Mouse (Mus musculus) adrenal gland, postnatal 10 days (tissue): ENCODE data around the gene Acat1. TPM values are rescaled to one million over a fixed set of nuclear protein-coding genes. Genes with fewer than 3 reads are reported as not detected.

Experiments used
- DNase-seq: peaks from one replicate; pipeline ENCODE4 v3.0.0; 2021; ENCODE audit warnings: mixed read lengths
- long read RNA-seq, 2 experiments: library from polyadenylated mRNA; stranded (forward); transcript quantifications; one replicate each; pipeline ENCODE4 v2.0.0; 2021
- total RNA-seq, 2 experiments: library from RNA; stranded (reverse); gene quantifications; 2 replicates each; pipeline ENCODE4 v1.2.3; 2021

Acat1 gene
- total RNA-seq = 100 to 1,000 TPM; 371 to 403 TPM
- long read RNA-seq, experiment 1, transcript Acat1-201 (12 exons, 3,405 nt) = major isoform, 744 of 877 reads
- long read RNA-seq, experiment 1, transcript Acat1-203 (2 exons, 500 nt) = minor isoform, 10 of 877 reads
- long read RNA-seq, experiment 1, partial matches to known transcripts = 88 of 877 reads
- long read RNA-seq, experiment 1, other reads (novel, unspliced or antisense) = 35 of 877 reads
- long read RNA-seq, experiment 2, transcript Acat1-201 (12 exons, 3,405 nt) = major isoform, 471 of 532 reads
- long read RNA-seq, experiment 2, partial matches to known transcripts = 30 of 532 reads
- long read RNA-seq, experiment 2, other reads (novel, unspliced or antisense) = 31 of 532 reads

DNA sequence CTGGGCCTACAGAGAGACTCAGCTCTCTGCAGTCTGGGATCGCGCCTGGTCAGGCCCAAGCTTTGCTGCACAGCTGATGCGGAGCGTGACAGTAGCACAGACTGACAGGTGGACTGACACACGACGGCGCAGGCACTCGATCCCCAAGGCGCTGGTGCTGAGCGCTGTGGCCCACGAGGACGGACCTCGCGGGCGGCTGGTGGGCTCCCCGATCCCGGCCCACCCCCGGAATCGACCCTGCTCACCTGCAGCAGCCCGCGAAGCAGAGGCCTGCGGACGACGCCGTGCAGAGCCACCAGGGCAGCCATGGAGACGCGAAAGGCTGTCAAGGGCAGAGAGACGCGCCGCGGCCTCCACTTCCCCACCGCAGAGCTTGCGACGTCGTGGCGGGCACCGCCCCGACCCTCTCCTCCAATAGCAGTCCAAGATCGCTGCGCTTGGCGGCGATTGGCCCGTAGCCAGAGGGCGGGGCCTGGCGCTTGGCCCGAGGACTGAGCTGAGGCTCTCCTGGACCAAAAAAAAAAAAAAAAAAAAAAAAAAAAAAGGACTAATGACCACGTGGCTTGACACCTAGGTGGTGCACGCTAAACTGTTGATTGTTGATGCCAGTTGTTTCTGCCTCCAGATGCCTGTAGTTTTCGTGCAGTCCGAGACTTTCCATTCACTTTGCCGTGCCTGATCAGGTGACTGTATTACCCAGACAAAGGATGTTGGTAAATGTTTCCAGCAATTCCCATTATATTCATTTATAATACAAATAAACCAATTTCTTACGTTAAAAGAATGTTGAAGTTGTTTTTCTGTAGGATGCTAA lies at the start of gene Acat1:
TSS of gene Acat1 (minus strand) at position 415 of the 814 bp plus-strand sequence.
- DNase-seq = peak; percentile 99

DNA sequence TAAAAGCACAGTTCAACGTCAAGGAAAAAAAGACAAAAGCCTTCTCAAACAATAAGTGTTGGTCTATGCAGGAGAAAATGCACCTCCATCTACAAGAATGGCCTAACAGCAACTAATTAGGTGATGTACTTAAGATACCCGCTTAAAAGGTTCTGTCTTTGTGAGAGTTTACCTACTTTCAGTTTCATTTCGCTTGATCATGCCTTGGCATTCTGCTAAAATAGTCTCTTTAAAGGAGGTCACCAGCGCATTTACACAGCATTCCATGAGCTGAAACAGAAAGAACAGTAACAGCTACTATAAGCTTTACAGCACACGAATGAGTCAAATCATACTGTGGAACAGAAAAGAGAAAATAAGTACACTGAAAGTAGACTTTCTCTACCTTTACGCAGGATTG lies 24.6 kb upstream of the Acat1 start:
- DNase-seq = no peak

DNA sequence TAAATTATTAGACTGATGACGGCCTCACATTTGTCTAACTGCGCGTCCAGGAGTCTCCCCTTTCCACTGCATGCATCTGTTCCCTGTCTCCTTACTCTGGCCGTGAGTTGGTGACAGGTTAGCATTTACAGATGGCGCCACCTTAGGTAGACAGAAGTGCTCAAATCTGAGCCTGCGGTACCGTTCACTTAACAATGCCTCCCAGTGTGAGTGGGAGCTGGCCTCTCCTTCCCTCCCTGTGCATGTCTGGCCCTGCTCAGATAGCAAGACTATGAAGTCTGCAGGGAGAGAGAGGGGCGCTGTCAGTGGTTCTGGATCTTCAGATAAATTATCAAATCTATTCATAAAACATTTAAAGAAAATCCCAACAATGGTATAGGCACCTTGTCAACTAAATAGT lies 5.1 kb upstream of the Acat1 start:
- no peak for DNase-seq

DNA sequence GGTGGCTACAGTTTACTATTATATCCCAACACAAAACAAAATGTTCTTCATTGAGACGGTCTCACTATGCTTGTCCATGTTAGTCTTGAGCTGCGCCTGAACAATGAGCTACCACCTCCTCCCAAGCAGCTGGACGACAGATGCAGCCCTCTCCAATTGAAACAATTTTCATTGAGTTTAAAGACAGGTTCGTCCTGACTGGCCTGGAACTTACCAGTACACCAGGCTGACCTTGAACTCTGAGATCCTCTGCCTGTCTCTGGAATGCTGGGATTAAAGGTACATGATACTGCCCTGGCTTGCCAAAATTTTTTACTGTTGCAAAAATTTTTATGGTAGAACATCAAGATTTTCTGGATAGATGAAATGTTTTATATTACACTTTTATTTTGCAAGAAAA lies 4.1 kb upstream of the Acat1 start:
- DNase-seq = no peak

DNA sequence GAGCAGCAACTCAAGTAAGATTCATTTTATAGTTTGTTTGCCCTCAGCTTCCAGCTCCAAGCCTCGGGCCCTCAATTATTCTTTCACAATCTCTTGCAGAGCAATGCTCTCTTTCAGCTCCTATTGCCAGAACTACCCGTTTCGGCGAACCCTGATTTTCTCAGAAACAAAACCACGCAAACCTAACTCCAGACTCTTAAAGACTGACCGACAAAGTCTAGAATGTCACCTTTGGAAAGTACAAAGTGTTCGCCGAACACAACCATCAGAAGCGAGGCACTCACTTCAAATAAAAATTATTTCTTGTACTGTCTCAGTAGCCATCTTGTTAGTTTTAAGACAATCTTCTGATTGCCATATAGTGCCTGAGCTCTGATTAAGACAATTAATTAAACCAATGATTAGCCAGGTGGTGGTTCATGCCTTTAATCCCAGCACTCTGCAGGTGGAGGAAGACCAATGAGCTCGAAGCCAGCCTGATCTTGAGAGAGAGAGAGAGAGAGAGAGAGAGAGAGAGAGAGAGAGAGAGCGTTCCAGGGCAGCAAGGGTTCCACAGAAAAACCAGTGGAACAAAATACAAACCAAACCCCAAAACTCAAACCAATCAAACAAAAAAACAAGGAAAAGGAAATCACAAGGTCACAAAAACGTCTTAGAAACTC lies 745 bp downstream of the Acat1 start:
- DNase-seq = no peak

DNA sequence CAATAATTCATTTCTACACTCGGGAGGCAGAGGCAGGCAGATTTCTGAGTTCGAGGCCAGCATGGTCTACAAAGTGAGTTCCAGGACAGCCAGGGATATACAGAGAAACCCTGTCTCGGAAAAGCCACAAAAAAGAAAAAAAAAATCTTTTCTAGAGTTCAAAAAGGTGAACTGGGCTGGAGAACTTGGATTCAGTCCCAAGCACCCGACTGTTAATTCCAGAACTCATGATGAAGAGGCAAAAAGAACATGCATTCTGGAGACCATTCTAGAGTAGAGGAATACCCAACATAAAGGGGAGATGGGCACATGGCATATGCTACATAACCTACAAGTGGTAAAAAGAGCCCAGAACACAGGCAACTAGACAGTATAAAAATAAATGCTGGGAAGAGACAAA lies 2.4 kb downstream of the Acat1 start:
- DNase-seq = no peak

DNA sequence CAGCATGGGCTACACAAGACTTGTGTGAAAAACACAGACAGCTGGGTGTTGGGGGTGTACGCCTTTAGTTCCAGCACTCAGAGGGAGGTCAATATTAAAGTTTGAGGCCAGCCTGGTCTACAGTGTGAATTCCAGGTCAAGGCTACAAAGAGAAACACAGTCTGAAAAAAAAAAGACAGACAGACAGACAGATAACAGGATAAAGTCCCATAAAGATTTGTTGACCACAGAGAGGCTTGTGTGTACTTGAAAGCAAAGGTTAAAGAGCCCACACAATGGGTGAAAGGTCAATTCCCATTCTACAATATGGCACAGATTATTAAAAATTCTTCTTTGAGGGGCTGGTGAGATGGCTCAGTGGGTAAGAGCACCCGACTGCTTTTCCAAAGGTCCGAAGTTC lies 3.0 kb downstream of the Acat1 start:
- DNase-seq = no peak

DNA sequence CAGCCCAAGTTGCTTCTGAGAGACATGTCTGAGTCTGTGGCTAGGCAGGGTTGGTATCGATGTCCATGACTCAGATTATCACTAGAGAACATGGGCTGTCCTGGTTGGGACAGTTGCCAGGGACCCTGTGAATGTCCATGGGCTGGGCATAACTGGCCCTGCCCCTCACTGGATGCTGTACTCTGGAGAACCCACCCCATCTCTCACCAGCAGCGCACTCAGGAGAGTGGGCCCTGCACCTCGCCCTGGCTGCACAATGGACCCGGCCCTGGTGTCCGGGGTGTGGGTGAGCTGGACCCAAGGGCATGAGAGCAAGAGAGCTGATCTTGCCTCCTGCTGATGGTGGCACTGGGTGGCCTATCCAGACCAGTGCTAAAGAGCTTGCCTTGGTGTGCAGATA lies 5.2 kb downstream of the Acat1 start:
- DNase-seq = no peak

DNA sequence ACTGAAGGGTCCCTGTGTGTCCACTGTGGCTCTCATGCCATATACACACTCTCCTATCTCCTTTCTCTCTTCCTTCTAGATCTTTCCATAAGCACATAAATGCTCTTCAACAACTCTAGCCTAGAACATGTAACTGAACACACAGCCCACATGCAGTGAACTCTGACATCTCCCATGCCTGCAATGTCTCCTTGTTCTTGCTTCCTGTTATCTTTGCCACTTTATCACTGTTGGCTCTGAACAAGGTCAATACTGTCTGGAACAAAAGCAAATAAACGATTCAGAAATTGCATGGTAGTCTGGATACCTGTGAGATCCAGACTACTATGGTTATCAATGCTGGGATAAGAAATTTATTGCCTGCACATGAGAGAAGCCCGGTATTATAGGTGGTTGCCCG lies 6.3 kb downstream of the Acat1 start:
- DNase-seq = no peak

DNA sequence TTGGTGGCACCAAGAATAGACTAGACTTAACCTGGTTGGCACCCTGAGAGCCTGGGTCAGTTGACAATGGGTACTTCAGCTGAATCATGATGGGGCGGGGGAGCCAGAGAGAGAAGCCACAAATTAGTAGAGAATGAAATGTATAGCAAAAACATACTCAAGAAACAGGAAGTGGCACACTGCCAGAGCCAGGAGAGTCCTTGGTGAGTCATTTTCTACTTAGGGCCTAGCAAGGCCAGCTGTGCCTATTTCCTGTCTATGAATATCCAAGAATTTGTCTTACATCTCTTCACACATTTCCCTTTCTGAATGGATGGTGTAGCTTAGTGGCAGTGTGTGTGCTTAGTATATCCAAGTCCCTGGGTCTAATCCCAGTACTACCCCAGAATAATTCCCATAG lies 6.8 kb downstream of the Acat1 start:
- peak; percentile 61 for DNase-seq

DNA sequence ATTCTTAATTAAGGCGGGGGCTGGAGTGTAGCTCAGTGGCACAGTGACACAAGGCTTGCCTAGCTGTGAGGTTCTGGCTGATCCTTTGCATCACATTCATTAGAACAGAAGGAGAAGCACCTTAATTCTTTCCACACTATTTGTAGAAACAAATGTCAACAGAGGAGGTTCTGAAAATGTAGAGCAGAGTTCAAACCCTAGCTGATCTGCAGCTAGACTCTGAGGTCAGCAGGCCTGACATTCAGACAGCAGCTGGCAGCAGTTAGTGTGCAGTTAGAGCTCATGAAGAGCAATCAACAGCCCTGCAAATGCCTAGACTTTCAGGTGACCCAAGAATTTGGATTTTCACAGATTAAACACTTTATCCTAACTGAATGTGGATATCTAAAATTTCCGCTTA lies 8.6 kb downstream of the Acat1 start:
- peak; percentile 20 for DNase-seq

DNA sequence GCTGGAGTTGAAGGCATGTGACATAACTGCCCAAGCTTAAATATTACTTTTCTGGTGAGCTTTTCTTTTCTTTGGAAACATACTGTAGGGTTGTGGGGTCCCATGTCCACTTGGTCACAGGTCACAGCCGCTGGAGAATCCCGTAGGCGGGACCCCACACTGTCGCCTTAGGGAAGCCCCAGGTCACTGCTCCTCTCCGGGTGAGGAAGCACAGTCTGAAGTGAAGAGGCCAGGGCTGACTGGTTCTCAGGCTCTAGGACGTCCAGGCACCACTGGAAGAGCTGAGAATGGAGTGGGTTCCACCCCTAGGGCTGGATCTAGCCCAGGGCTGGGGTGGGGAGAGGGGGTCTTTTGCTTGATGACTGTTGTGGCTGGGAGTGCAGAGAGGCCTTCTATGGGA lies 11.6 kb downstream of the Acat1 start:
- DNase-seq = no peak

DNA sequence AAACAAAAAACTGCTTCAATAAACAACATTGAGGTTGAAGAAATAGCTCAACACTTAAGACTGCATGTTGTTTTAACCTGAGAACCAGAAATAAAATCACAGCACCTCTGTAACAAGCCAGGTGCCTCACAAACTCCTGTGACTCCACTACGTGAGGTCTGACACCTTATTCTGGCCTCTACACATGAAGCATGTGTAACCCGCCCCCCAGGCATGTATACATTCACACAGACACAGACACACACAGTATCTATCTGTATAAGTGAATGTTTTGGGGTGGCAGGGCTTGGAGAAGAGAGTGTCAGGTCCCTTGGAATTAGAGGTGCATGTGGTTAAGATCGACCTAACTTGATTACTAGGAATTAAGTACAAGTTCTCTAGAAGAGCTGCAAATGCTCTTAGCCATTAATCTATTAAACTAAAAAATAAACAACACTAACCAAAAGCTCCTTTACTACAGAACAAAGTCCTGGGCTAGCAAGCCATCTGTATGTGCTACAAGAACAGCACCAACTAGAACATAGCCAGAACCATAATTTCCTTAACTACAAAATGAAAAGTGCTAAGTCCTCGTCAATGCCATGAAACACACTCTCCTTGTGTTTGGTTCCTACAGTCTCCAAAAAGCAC lies 13.1 kb downstream of the Acat1 start:
- DNase-seq = no peak

DNA sequence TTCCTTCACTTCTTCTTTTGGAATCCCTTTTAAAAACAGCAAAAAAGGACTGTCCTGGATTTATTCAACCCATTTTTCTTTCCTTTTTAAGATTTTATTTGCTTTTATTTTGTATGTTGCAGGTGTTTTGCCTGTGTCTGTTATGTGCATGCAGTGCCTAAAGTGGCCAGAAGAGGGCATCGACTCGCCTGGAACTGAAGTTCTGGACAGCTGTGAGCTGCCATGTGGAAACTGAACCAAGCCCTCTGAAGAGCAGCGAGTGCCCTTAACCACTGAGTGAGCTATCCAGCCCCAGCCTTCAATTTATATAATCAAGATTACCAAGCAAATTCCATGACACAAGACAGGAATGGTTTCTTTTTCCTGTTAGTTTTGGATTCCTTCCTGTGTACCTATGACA lies 15.4 kb downstream of the Acat1 start:
- DNase-seq = peak; percentile 84

DNA sequence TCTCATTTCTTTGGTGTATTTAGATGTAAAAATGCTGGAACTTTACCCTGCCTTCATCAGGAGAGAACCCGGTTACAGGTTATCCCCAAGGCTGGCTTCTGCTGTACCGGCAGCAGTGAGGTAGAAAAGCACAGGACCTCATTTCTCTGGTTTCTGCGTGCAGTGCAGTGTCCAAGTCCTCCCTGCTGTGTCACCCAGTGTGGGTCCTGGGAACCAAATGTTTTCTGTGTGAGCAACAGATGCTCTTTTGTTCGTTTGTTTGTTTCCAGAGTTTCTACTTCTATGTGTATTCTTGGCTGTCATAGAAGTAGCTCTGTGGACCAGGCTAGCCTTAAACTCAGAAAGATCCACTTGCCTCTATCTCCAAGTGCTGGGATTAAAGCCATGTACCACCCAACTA lies 28.3 kb downstream of the Acat1 start:
- DNase-seq = no peak

DNA sequence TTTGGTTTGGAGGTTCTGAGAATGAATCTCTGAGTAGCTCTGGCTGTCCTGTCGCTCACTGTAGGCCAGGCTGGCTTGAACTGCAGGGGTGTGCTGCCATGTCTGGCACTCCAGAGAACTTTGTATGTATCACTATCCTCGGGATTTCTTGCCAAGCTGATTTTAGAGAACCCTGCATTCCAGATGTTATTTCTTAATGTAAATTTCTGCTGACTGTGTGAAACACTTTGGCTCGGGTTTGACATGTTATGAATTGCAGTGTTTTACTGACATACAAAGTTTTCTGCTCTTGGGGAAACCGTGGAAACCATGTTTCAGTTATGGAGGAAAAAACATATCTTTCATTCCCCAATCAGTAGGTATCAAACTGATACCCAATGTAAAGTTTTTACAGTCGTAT lies 34.5 kb downstream of the Acat1 start:
- DNase-seq = no peak

DNA sequence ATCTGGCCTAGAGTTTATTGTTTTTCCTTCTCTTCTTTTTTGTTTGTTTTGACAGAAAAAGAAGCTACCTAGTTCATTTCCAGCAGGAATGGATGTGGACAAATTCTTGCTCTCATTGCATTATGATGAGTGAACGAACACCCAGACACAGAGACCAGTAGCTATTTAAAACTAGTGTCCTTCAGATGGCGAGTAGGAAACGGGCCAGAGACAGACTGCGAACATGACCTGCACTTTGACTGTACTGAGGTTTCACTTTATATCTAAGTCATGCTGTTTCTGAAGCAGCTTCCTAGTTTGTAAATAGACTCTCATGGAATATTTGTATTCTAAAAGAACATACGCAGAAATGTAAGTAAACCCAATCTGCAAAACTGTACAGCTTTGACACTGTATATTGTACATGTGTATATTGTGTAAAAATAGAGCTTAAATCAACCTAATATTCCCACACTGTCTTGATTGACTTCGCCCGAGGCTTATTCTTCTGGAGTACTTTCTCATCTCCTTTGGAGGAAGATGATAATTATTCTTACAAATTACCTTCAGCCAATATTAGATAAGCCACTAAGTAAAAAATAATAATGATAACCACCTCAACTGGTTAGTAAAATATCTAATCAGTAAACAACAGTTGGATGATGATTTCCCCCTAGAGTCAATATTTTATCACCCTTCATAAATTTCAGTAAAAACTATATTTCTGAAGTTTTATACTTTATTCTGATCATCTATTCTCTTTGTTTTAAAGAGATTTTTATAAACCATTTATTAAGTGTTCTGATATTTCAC lies 37.5 kb downstream of the Acat1 start:
- DNase-seq = no peak

DNA sequence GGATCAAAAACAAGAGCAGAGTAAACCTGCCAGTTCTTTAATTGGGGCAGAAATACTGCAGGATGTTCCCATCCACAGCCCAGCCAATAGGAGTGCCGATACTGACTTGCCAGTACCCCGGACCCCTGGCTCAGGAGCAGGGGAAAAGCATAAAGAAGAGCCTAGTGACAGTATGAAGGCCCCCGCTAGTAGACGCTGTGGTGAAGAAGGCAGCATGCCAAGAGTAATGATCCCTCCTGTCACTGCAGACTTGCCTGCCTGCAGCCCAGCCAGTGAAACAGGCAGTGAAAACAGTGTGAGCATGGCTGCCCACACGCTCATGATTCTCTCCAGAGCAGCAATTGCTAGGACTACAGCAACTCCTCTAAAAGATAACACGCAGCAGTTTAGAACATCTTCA lies 39.5 kb downstream of the Acat1 start:
- DNase-seq = peak; percentile 15

DNA sequence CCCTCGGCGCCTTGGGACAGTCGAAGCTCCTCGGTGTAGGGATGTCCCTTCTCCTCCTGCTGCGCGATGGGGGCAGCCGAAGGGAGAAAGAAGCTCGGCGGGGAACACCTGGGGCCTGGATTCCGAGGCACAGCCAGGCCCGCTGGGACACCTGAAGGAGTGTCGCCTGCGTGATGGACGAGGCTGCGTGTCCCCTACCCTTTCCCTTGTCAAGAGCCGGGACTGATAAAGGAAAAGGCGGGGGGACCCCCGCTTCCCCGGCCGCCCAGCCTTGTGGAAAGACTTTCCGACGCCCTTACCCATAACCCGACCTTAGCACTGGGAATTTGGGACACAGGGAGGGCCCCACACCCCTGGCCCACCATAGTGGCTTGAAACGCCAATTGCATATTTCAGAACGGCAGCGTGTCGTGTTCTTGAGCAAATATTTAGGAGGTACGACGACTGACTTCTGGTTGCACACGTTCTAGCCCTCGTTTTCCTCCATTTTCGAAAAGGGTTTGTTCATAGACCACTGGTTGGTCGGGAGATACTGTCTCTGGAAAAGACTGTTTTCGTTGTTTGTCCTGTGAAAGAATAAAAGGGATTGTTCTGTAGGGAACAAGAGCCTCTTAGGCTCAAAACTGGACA lies 72.7 kb downstream of the Acat1 start:
- peak; percentile 51 for DNase-seq

DNA sequence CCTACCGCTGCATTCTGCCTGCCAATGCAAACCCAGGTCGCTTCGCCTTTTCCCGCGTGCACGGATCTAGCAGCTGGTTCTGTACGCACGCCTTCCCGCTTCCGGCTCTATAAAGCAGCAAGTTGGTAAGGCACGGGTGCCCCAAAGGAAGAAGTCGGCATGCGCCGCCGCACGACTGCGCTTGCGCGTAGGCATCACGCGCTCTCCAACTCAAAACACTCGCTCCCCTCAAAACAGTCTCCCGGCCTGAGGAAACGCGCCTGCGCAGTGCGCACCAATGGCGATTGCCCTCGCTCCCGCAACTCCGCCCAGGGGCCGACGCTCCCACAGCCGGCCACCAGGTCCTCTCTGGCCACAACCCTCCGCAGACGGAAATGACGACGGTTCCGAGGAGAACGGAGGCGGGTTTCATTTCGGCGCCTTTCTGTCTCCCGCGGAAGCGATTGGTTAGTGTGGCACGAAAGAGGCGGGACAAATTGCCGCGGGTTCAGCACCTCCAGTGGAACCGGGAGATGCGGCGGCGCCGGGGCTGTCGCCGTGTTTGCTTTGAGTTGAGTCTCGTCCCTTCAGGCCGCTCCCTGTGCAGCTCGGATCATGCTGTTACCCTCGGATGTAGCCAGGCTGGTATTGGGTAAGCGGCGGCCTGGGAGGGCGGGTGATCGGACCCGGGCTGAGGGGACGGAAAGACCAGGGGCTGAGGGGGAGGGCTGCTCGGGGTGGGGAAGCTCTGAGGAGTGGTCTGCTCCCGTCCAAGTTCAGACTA lies 73.4 kb downstream of the Acat1 start, which contains the start of the genes Atm and Npat:
TSS of gene Atm (minus strand) at position 183 of the 763 bp plus-strand sequence.
TSS of gene Npat (plus strand) at position 490 of the 763 bp plus-strand sequence.
- DNase-seq = peak; percentile 99
